Mouse (Mus musculus) brain, embryonic 14.5 days (tissue): ENCODE measurements at regions not wholly inside any gene's neighbourhood (a gene's known extent, or its start where the extent isn't known, plus 50 kb on each side); places are given as distances from the start of the nearest gene placed in this dataset.

Experiments
- CTCF ChIP-seq: fragments of 200-500 bp; IDR thresholded peaks from 2 replicates; pipeline ENCODE4 v1.5.1; 2012; ENCODE audit warnings: inconsistent platforms, mild to moderate bottlenecking, moderate library complexity, borderline replicate concordance; ENCODE audit not compliant: insufficient read depth, insufficient read length; ENCODE audit errors: extremely low read depth
- POLR2A ChIP-seq: fragments of 200-500 bp; IDR thresholded peaks from 2 replicates; pipeline ENCODE4 v1.6.1; 2012; ENCODE audit warnings: mild to moderate bottlenecking, inconsistent platforms, borderline replicate concordance; ENCODE audit not compliant: poor library complexity, insufficient read depth, insufficient read length, severe bottlenecking; ENCODE audit errors: extremely low read depth

DNA sequence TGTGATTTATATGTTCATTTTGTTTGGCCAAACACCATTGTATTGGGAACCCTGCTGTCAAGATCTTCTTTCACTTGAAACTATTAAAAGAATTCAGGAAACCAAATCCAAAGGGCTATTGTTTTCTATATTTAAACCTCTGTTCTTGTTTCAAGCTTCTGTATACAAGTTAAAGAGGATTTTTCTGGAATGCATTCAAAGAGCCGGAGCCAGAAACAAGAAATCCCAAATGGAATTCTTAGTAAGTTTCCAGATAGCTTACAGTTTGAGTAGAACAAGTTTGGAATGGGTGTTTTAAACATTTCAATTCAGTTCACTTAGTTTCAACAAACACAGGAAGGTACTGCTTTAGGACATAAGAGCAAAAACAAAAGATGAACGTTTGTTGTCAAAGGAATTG, 140.8 kb downstream of the Fam174a start:
- TF ChIP-seq POLR2A (no peak), CTCF (no peak)
